Mouse (Mus musculus) liver, adult 2 months (tissue): Measurements from ENCODE around the gene Add1.

Experiments
- CTCF ChIP-seq: fragments of 200-500 bp; IDR thresholded peaks from 2 replicates; pipeline ENCODE4 v1.5.1; 2011; ENCODE audit warnings: low read depth, low read length, control low read depth
- POLR2A ChIP-seq: fragments of 200-500 bp; IDR thresholded peaks from 2 replicates; pipeline ENCODE4 v1.6.1; 2011; ENCODE audit warnings: low read length, control low read depth; ENCODE audit not compliant: insufficient read depth; ENCODE audit errors: extremely low read depth

DNA sequence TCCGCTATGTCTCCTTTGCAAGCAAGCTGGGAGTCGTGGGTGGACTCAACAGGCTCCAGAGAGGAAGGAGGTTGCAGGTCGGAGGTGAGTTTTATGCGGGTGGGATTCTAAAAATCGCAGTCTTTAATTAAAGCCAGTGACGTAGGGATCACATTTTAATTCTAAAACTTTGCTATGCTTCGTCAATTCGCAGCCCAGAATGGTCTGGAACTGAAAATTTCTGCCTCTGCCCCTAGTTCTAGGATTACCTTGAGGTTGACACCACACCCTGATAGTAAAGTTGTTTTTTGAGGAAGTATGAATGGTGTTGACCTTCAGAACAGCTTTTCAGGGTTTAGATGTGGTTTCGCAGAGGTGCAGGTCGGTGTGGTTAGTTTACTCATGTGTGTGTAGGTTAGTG, 1.3 kb downstream of the Add1 start:
- TF ChIP-seq CTCF (no peak), POLR2A (no peak)
